Mouse (Mus musculus) heart, postnatal 0 days (tissue): ENCODE data around the gene Ell2. TPM values are rescaled to one million over a fixed set of nuclear protein-coding genes. Genes with fewer than 3 reads are reported as not detected.

Experiments
- ATAC-seq: fragments of 200-750 bp; cut with Nextera tagmentation; 2 replicates; pipeline ENCODE4 v1.8.0; 2017; ENCODE audit warnings: low read depth, moderate number of reproducible peaks, moderate library complexity; ENCODE audit not compliant: insufficient read depth
- DNase-seq: peaks from one replicate; pipeline ENCODE4 v3.0.0-alpha.2; 2016; ENCODE audit warnings: low spot score
- H3K27ac ChIP-seq: fragments of 300-500 bp; sonication (generic); 2 replicates; pipeline ENCODE4 v1.5.1; 2014; ENCODE audit warnings: low read depth, mild to moderate bottlenecking
- H3K27me3 ChIP-seq: fragments of 300-500 bp; sonication (generic); 2 replicates; pipeline ENCODE4 v1.6.1; 2014; ENCODE audit warnings: low read length, mixed read lengths; ENCODE audit not compliant: control insufficient read depth, insufficient read depth
- H3K36me3 ChIP-seq: fragments of 300-500 bp; sonication (generic); replicated peaks from 2 replicates; pipeline ENCODE4 v1.6.1; 2014; ENCODE audit warnings: low read length, mixed read lengths; ENCODE audit not compliant: control insufficient read depth, insufficient read depth
- H3K4me1 ChIP-seq: fragments of 300-500 bp; sonication (generic); 2 replicates; pipeline ENCODE4 v1.6.1; 2014; ENCODE audit warnings: antibody characterized with exemption; ENCODE audit not compliant: control insufficient read depth, insufficient read depth
- H3K4me2 ChIP-seq: fragments of 300-500 bp; sonication (generic); 2 replicates; pipeline ENCODE4 v1.6.1; 2014; ENCODE audit warnings: low read depth, mild to moderate bottlenecking, low read length, moderate library complexity
- H3K4me3 ChIP-seq: fragments of 300-500 bp; sonication (generic); 2 replicates; pipeline ENCODE4 v1.5.1; 2014; ENCODE audit warnings: low read depth, low read length
- H3K9ac ChIP-seq: fragments of 300-500 bp; sonication (generic); replicated peaks from 2 replicates; pipeline ENCODE4 v1.6.1; 2014; ENCODE audit warnings: low read depth, low read length, mixed read lengths
- H3K9me3 ChIP-seq: fragments of 300-500 bp; sonication (generic); replicated peaks from 2 replicates; pipeline ENCODE4 v1.6.1; 2016; ENCODE audit warnings: low read length; ENCODE audit not compliant: control insufficient read depth
- CTCF ChIP-seq: IDR thresholded peaks from 2 replicates; pipeline ENCODE4 v1.5.1; 2016; ENCODE audit warnings: antibody characterized with exemption, control low read depth, low read depth
- EP300 ChIP-seq: IDR thresholded peaks from 2 replicates; pipeline ENCODE4 v1.6.1; 2016; ENCODE audit warnings: antibody characterized with exemption, low read depth
- WGBS: fragments of 180-500 bp; shearing (Covaris S2); extraction: QIAGEN DNeasy Blood & Tissue Kit; methylation state at CpG from one replicate; pipeline ENCODE4 v1.1.7; 2014; 5-methylcytosine and 5-hydroxymethylcytosine counted together
- polyA plus RNA-seq: library from polyadenylated mRNA; unstranded; fragments of >200 nt; fragmentation: Nextera tagmentation; extraction: Ambion mirVana; gene quantifications from 2 replicates; pipeline ENCODE4 v1.2.1, GENCODE M21; 2015
- total RNA-seq: library from RNA; depleted of rRNA; stranded (reverse); fragments of >200 nt; gene quantifications from 2 replicates; pipeline ENCODE4 v1.2.3, GENCODE M21; 2014; ENCODE audit warnings: low replicate concordance

The Ell2 gene
- total and polyA plus RNA-seq, 2 experiments from 2014 or later = 2.5 to 2.9 TPM

GRCm38 (mm10) chr13:75742970-75743369 is 36.4 kb downstream of the Ell2 start:
- no peak overlapping the region for H3K27ac ChIP-seq
- no peaks in the 10 kb centered on the region for H3K27me3 ChIP-seq
- ATAC-seq (no peak), DNase-seq (no peak)
- no peak overlapping the region for H3K4me3 ChIP-seq
- TF ChIP-seq CTCF = no peak
- TF ChIP-seq EP300 = no peak
- no peak overlapping the region for H3K9ac ChIP-seq
- no peak overlapping the region for H3K4me2 ChIP-seq
- H3K4me1 ChIP-seq = peaks cover 14% of the 10 kb centered on the region; the same call in 1 of the 2 replicates
- H3K36me3 ChIP-seq = no peaks in the 10 kb centered on the region
- no peaks in the 10 kb centered on the region for H3K9me3 ChIP-seq
- WGBS = 72% methylated on average over 3 of the region's 3 CpGs

- Histone ChIP-seq H3K27ac (no peak overlapping the region), H3K4me2 (no peak overlapping the region), H3K4me1 (0 out of 2 replicates have a peak, but pooled peaks cover 3% of the 10 kb centered on the region), H3K27me3 (no peaks in the 10 kb centered on the region), H3K9me3 (no peaks in the 10 kb centered on the region), H3K36me3 (no peaks in the 10 kb centered on the region), H3K9ac (no peak overlapping the region), H3K4me3 (no peak overlapping the region)
- WGBS = 82% methylated on average over 4 of the region's 4 CpGs
- DNase-seq (no peak), ATAC-seq (no peak)
- TF ChIP-seq EP300 = no peak
- TF ChIP-seq CTCF = no peak
Measured at GRCm38 (mm10) chr13:75744065-75744464, 37.5 kb downstream of the Ell2 start.

GRCm38 (mm10) chr13:75745328-75745727 is 38.8 kb downstream of the Ell2 start:
- Histone ChIP-seq H3K9me3 (no peaks in the 10 kb centered on the region), H3K36me3 (no peaks in the 10 kb centered on the region), H3K9ac (no peak overlapping the region), H3K27ac (no peak overlapping the region), H3K4me2 (no peak overlapping the region), H3K27me3 (no peaks in the 10 kb centered on the region), H3K4me3 (no peak overlapping the region), H3K4me1 (no peaks in the 10 kb centered on the region)
- TF ChIP-seq CTCF = no peak
- no peak for TF ChIP-seq EP300
- no peak for ATAC-seq
- DNase-seq = no peak

GRCm38 (mm10) chr13:75747265-75747664 is 40.7 kb downstream of the Ell2 start:
- no peak for DNase-seq
- Histone ChIP-seq H3K27ac (no peak overlapping the region), H3K27me3 (no peaks in the 10 kb centered on the region), H3K4me1 (no peaks in the 10 kb centered on the region), H3K4me2 (no peak overlapping the region), H3K9me3 (no peaks in the 10 kb centered on the region), H3K9ac (no peak overlapping the region), H3K36me3 (no peaks in the 10 kb centered on the region), H3K4me3 (no peak overlapping the region)
- no peak for ATAC-seq
- 74% methylated on average over 3 of the region's 3 CpGs for WGBS
- TF ChIP-seq EP300 (no peak), CTCF (no peak)

- Histone ChIP-seq H3K4me1 (peaks cover 10% of the 10 kb centered on the region; the same call in 1 of the 2 replicates), H3K27me3 (no peaks in the 10 kb centered on the region), H3K4me2 (no peak overlapping the region), H3K9ac (no peak overlapping the region), H3K27ac (no peak overlapping the region), H3K9me3 (no peaks in the 10 kb centered on the region), H3K4me3 (no peak overlapping the region), H3K36me3 (no peaks in the 10 kb centered on the region)
- TF ChIP-seq CTCF (no peak), EP300 (no peak)
- WGBS = 88% methylated on average over 7 of the region's 7 CpGs
- no peak for DNase-seq
- no peak for ATAC-seq
Measured at GRCm38 (mm10) chr13:75748685-75749084, 42.1 kb downstream of the Ell2 start.

GRCm38 (mm10) chr13:75750785-75751184 is 44.2 kb downstream of the Ell2 start:
- no peaks in the 10 kb centered on the region for H3K27me3 ChIP-seq
- no peak for TF ChIP-seq CTCF
- TF ChIP-seq EP300 = no peak
- H3K9ac ChIP-seq = no peak overlapping the region
- no peak overlapping the region for H3K4me2 ChIP-seq
- H3K27ac ChIP-seq = no peak overlapping the region
- H3K4me3 ChIP-seq = no peak overlapping the region
- 59% methylated on average over 2 of the region's 2 CpGs for WGBS
- no peaks in the 10 kb centered on the region for H3K36me3 ChIP-seq
- ATAC-seq (no peak), DNase-seq (no peak)
- H3K9me3 ChIP-seq = no peaks in the 10 kb centered on the region
- H3K4me1 ChIP-seq = peaks cover 10% of the 10 kb centered on the region; the same call in 1 of the 2 replicates
